ENCODE assay signal across 27 mouse cellular contexts in genomic region chr15:93848830-93849229, GRCm38 (mm10).
"Had no signal": no experiment of that assay in that cellular context is flagged by ENCODE, and none has a peak within 500 bp of the region (broad histone marks: within the 10 kb centered on the region; RNA-seq: fewer than 3 reads in every experiment).

No protein-coding gene starts in this region.

- H3K4me1 ChIP-seq: heart, embryonic 15.5 days; hindbrain, embryonic 10.5 days; hindbrain, embryonic 12.5 days; liver, embryonic 13.5 days had no signal

- H3K4me3 ChIP-seq: gastrocnemius, adult 2 months; heart, adult 2 months; heart, embryonic 13.5 days; heart, embryonic 15.5 days; hindbrain, embryonic 10.5 days; hindbrain, embryonic 12.5 days; layer of hippocampus, adult 2 months; left cerebral cortex, adult 2 months; limb, embryonic 10.5 days; limb, embryonic 12.5 days; liver, embryonic 13.5 days had no signal

- ATAC-seq: hindbrain, embryonic 16.5 days; inflammation-experienced regulatory T-cells, adult 6 months; intestine, embryonic 16.5 days had no signal

- H3K36me3 ChIP-seq: heart, embryonic 13.5 days; heart, embryonic 15.5 days; hindbrain, embryonic 10.5 days; hindbrain, embryonic 12.5 days; limb, embryonic 10.5 days; limb, embryonic 12.5 days; liver, embryonic 13.5 days had no signal

- DNase-seq: gastrocnemius, adult 2 months; gastrocnemius, postnatal 10 days; gastrocnemius, postnatal 25 days; heart, adult 2 months; heart, postnatal 14 days; heart, postnatal 36 days; kidney, adult 18-20 months; kidney, adult 8-10 months; kidney, postnatal 10 days; kidney, postnatal 25 days; kidney, postnatal 4 days; liver; liver, embryonic 13.5 days had no signal

- H3K4me2 ChIP-seq: heart, embryonic 11.5 days; heart, embryonic 13.5 days; heart, embryonic 15.5 days; hindbrain, embryonic 12.5 days; hindbrain, embryonic 14.5 days; limb, embryonic 12.5 days; liver, embryonic 11.5 days; liver, embryonic 13.5 days had no signal

- H3K9me3 ChIP-seq: heart, embryonic 13.5 days; heart, embryonic 15.5 days; hindbrain, embryonic 10.5 days; hindbrain, embryonic 12.5 days; limb, embryonic 10.5 days; limb, embryonic 12.5 days; liver, embryonic 13.5 days had no signal

- H3K27me3 ChIP-seq: heart, embryonic 13.5 days; heart, embryonic 15.5 days; hindbrain, embryonic 12.5 days; limb, embryonic 12.5 days; liver, embryonic 13.5 days had no signal

- H3K9ac ChIP-seq: heart, embryonic 13.5 days; heart, embryonic 15.5 days; hindbrain, embryonic 12.5 days; hindbrain, embryonic 14.5 days; limb, embryonic 12.5 days; liver, embryonic 13.5 days had no signal

- H3K27ac ChIP-seq: gastrocnemius, adult 2 months; heart, adult 2 months; heart, embryonic 13.5 days; heart, embryonic 15.5 days; hindbrain, embryonic 10.5 days; hindbrain, embryonic 12.5 days; hindbrain, embryonic 14.5 days; layer of hippocampus, adult 2 months; left cerebral cortex, adult 2 months; limb, embryonic 10.5 days; limb, embryonic 12.5 days; liver, embryonic 13.5 days had no signal
